Mouse (Mus musculus) embryonic facial prominence, embryonic 13.5 days (tissue): ENCODE results near the gene Kmt2e. TPM values are rescaled to one million over a fixed set of nuclear protein-coding genes. Genes with fewer than 3 reads are reported as not detected.

ENCODE experiments used
- ATAC-seq: fragments of 200-750 bp; cut with Nextera tagmentation; 2 replicates; pipeline ENCODE4 v1.8.0; 2017; ENCODE audit warnings: low read depth; ENCODE audit not compliant: insufficient number of reproducible peaks, insufficient read depth, low FRiP score, low TSS enrichment
- H3K27ac ChIP-seq: fragments of 300-500 bp; sonication (generic); 2 replicates; pipeline ENCODE4 v1.5.1; 2015; ENCODE audit warnings: moderate library complexity, mild to moderate bottlenecking, inconsistent platforms
- H3K27me3 ChIP-seq: fragments of 300-500 bp; sonication (generic); 2 replicates; pipeline ENCODE4 v1.6.1; 2015; ENCODE audit warnings: mild to moderate bottlenecking, inconsistent platforms
- H3K36me3 ChIP-seq: fragments of 300-500 bp; sonication (generic); 2 replicates; pipeline ENCODE4 v1.6.1; 2015; ENCODE audit warnings: mild to moderate bottlenecking, inconsistent platforms
- H3K4me1 ChIP-seq: fragments of 300-500 bp; sonication (generic); 2 replicates; pipeline ENCODE4 v1.6.1; 2015; ENCODE audit warnings: inconsistent platforms
- H3K4me2 ChIP-seq: fragments of 300-500 bp; sonication (generic); 2 replicates; pipeline ENCODE4 v1.6.1; 2015; ENCODE audit warnings: moderate library complexity, mild to moderate bottlenecking, inconsistent platforms
- H3K4me3 ChIP-seq: fragments of 300-500 bp; sonication (generic); 2 replicates; pipeline ENCODE4 v1.5.1; 2015; ENCODE audit warnings: mild to moderate bottlenecking, inconsistent platforms
- H3K9ac ChIP-seq: fragments of 300-500 bp; sonication (generic); 2 replicates; pipeline ENCODE4 v1.6.1; 2015; ENCODE audit warnings: mild to moderate bottlenecking, inconsistent platforms
- H3K9me3 ChIP-seq: fragments of 300-500 bp; sonication (generic); 2 replicates; pipeline ENCODE4 v1.6.1; 2016; ENCODE audit warnings: inconsistent platforms
- WGBS: fragments of 180-500 bp; shearing (Covaris S2); methylation state at CpG from one replicate; pipeline ENCODE4 v1.1.7; 2015; ENCODE audit warnings: mixed read lengths; 5-methylcytosine and 5-hydroxymethylcytosine counted together
- polyA plus RNA-seq: library from polyadenylated mRNA; unstranded; fragments of >200 nt; fragmentation: Nextera tagmentation; extraction: Ambion mirVana; gene quantifications from 2 replicates; pipeline ENCODE4 v1.2.1, GENCODE M21; 2015

Gene Kmt2e
- polyA plus RNA-seq, 1 experiment from 2014 or later: 123 TPM

- Histone ChIP-seq H3K9ac (no peak overlapping the region), H3K4me3 (no peak overlapping the region), H3K9me3 (no peaks in the 10 kb centered on the region), H3K27ac (no peak overlapping the region), H3K4me1 (no peaks in the 10 kb centered on the region), H3K4me2 (no peak overlapping the region), H3K36me3 (peaks cover 75% of the 10 kb centered on the region), H3K27me3 (no peaks in the 10 kb centered on the region)
- WGBS: 83% methylated on average over 4 of the region's 4 CpGs
- ATAC-seq: no peak
These were observed 55.0 kb downstream of the Kmt2e start for GRCm38 (mm10) chr5:23489231-23489630.

GRCm38 (mm10) chr5:23490797-23491196 is 56.6 kb downstream of the Kmt2e start:
- Histone ChIP-seq H3K36me3 (peaks cover 77% of the 10 kb centered on the region), H3K4me1 (no peaks in the 10 kb centered on the region), H3K9ac (no peak overlapping the region), H3K9me3 (no peaks in the 10 kb centered on the region), H3K4me3 (no peak overlapping the region), H3K4me2 (no peak overlapping the region), H3K27me3 (no peaks in the 10 kb centered on the region), H3K27ac (no peak overlapping the region)
- no peak for ATAC-seq
- 43% methylated on average over 2 of the region's 2 CpGs for WGBS

GRCm38 (mm10) chr5:23496396-23496795 is 62.2 kb downstream of the Kmt2e start:
- no peak overlapping the region for H3K9ac ChIP-seq
- ATAC-seq: no peak
- WGBS: 86% methylated on average over 3 of the region's 3 CpGs
- H3K4me1 ChIP-seq: no peaks in the 10 kb centered on the region
- no peak overlapping the region for H3K27ac ChIP-seq
- H3K27me3 ChIP-seq: no peaks in the 10 kb centered on the region
- no peak overlapping the region for H3K4me3 ChIP-seq
- no peaks in the 10 kb centered on the region for H3K9me3 ChIP-seq
- no peak overlapping the region for H3K4me2 ChIP-seq
- peaks cover 80% of the 10 kb centered on the region for H3K36me3 ChIP-seq

- peaks cover 83% of the 10 kb centered on the region for H3K36me3 ChIP-seq
- WGBS: 91% methylated on average over 5 of the region's 5 CpGs
- H3K4me2 ChIP-seq: no peak overlapping the region
- H3K4me1 ChIP-seq: no peaks in the 10 kb centered on the region; the same call in 1 of the 2 replicates
- H3K9ac ChIP-seq: no peak overlapping the region
- H3K27me3 ChIP-seq: no peaks in the 10 kb centered on the region
- ATAC-seq: no peak
- no peak overlapping the region for H3K4me3 ChIP-seq
- no peak overlapping the region for H3K27ac ChIP-seq
- H3K9me3 ChIP-seq: no peaks in the 10 kb centered on the region
These were observed 62.7 kb downstream of the Kmt2e start for GRCm38 (mm10) chr5:23496933-23497332.

GRCm38 (mm10) chr5:23497920-23498319 is 63.7 kb downstream of the Kmt2e start:
- Histone ChIP-seq H3K4me3 (no peak overlapping the region), H3K4me2 (no peak overlapping the region), H3K27ac (no peak overlapping the region), H3K9ac (no peak overlapping the region), H3K4me1 (no peaks in the 10 kb centered on the region; the same call in 1 of the 2 replicates), H3K27me3 (no peaks in the 10 kb centered on the region), H3K36me3 (peaks cover 82% of the 10 kb centered on the region), H3K9me3 (no peaks in the 10 kb centered on the region)
- no peak for ATAC-seq
- 91% methylated on average over 10 of the region's 10 CpGs for WGBS

GRCm38 (mm10) chr5:23499257-23499656 is 65.0 kb downstream of the Kmt2e start:
- no peak overlapping the region for H3K4me3 ChIP-seq
- H3K27ac ChIP-seq: no peak overlapping the region
- H3K4me2 ChIP-seq: no peak overlapping the region
- H3K36me3 ChIP-seq: peaks cover 78% of the 10 kb centered on the region
- no peak overlapping the region for H3K9ac ChIP-seq
- WGBS: 93% methylated on average over 16 of the region's 16 CpGs
- H3K9me3 ChIP-seq: no peaks in the 10 kb centered on the region
- no peak for ATAC-seq
- H3K27me3 ChIP-seq: no peaks in the 10 kb centered on the region
- H3K4me1 ChIP-seq: no peaks in the 10 kb centered on the region; the same call in 1 of the 2 replicates

- H3K4me1 ChIP-seq: no peaks in the 10 kb centered on the region; the same call in 1 of the 2 replicates
- H3K27me3 ChIP-seq: no peaks in the 10 kb centered on the region
- H3K4me3 ChIP-seq: no peak overlapping the region
- H3K9me3 ChIP-seq: no peaks in the 10 kb centered on the region
- 85% methylated on average over 6 of the region's 6 CpGs for WGBS
- no peak overlapping the region for H3K4me2 ChIP-seq
- H3K36me3 ChIP-seq: peaks cover 78% of the 10 kb centered on the region
- no peak overlapping the region for H3K9ac ChIP-seq
- no peak for ATAC-seq
- H3K27ac ChIP-seq: no peak overlapping the region
These were observed 66.5 kb downstream of the Kmt2e start for GRCm38 (mm10) chr5:23500715-23501114.

- ATAC-seq: peak; percentile 27; the same call in 1 of the 2 replicates
- Histone ChIP-seq H3K36me3 (peaks cover 72% of the 10 kb centered on the region), H3K4me1 (no peaks in the 10 kb centered on the region; the same call in 1 of the 2 replicates), H3K9ac (no peak overlapping the region), H3K27ac (peak overlapping the region; percentile 39), H3K9me3 (no peaks in the 10 kb centered on the region), H3K27me3 (no peaks in the 10 kb centered on the region), H3K4me3 (no peak overlapping the region), H3K4me2 (no peak overlapping the region)
- WGBS: 50% methylated on average over 13 of the region's 13 CpGs
These were observed 67.5 kb downstream of the Kmt2e start for GRCm38 (mm10) chr5:23501582-23502316.

GRCm38 (mm10) chr5:23502317-23502937 is 68.2 kb downstream of the Kmt2e start:
- no peaks in the 10 kb centered on the region for H3K9me3 ChIP-seq
- WGBS: 53% methylated on average over 11 of the region's 13 CpGs
- peak; percentile 52 for ATAC-seq
- no peaks in the 10 kb centered on the region for H3K27me3 ChIP-seq
- H3K27ac ChIP-seq: no peak overlapping the region
- H3K4me1 ChIP-seq: no peaks in the 10 kb centered on the region; the same call in 1 of the 2 replicates
- H3K9ac ChIP-seq: no peak overlapping the region
- H3K4me3 ChIP-seq: no peak overlapping the region
- no peak overlapping the region for H3K4me2 ChIP-seq
- peaks cover 67% of the 10 kb centered on the region for H3K36me3 ChIP-seq

GRCm38 (mm10) chr5:23505578-23505977 is 71.3 kb downstream of the Kmt2e start:
- Histone ChIP-seq H3K27me3 (no peaks in the 10 kb centered on the region), H3K36me3 (peaks cover 60% of the 10 kb centered on the region)

GRCm38 (mm10) chr5:23507210-23507609 is 73.0 kb downstream of the Kmt2e start:
- Histone ChIP-seq H3K9me3 (no peaks in the 10 kb centered on the region), H3K36me3 (peaks cover 58% of the 10 kb centered on the region), H3K4me3 (no peak overlapping the region), H3K4me2 (no peak overlapping the region), H3K27me3 (no peaks in the 10 kb centered on the region), H3K9ac (no peak overlapping the region), H3K4me1 (no peaks in the 10 kb centered on the region), H3K27ac (no peak overlapping the region)
- WGBS: 81% methylated on average over 4 of the region's 4 CpGs
- ATAC-seq: no peak

More at GRCm38 (mm10) chr5:23505578-23505977, 71.3 kb downstream of the Kmt2e start:
- no peaks in the 10 kb centered on the region; the same call in 1 of the 2 replicates for H3K4me1 ChIP-seq
- no peak overlapping the region for H3K4me2 ChIP-seq
- H3K4me3 ChIP-seq: no peak overlapping the region
- H3K9me3 ChIP-seq: no peaks in the 10 kb centered on the region
- no peak overlapping the region for H3K27ac ChIP-seq
- WGBS: 90% methylated on average over 3 of the region's 3 CpGs
- no peak overlapping the region for H3K9ac ChIP-seq
- no peak for ATAC-seq

GRCm38 (mm10) chr5:23508630-23509029 is 74.4 kb downstream of the Kmt2e start:
- no peak overlapping the region for H3K4me3 ChIP-seq
- H3K9ac ChIP-seq: no peak overlapping the region
- H3K36me3 ChIP-seq: peaks cover 60% of the 10 kb centered on the region
- no peak for ATAC-seq
- no peak overlapping the region for H3K4me2 ChIP-seq
- WGBS: 82% methylated on average over 6 of the region's 6 CpGs
- no peaks in the 10 kb centered on the region for H3K9me3 ChIP-seq
- no peaks in the 10 kb centered on the region for H3K4me1 ChIP-seq
- no peak overlapping the region for H3K27ac ChIP-seq
- H3K27me3 ChIP-seq: no peaks in the 10 kb centered on the region
